Mouse (Mus musculus) liver, embryonic 15.5 days (tissue): ENCODE measurements at regions not wholly inside any gene's neighbourhood (a gene's known extent, or its start where the extent isn't known, plus 50 kb on each side); places are given as distances from the start of the nearest gene placed in this dataset.

Experiments used
- ATAC-seq: fragments of 200-750 bp; cut with Nextera tagmentation; 2 replicates; pipeline ENCODE4 v1.8.0; 2017; ENCODE audit warnings: moderate number of reproducible peaks, mild to moderate bottlenecking, moderate library complexity; ENCODE audit not compliant: insufficient read depth
- H3K27ac ChIP-seq: fragments of 300-500 bp; sonication (generic); replicated peaks from 2 replicates; pipeline ENCODE4 v1.5.1; 2015; ENCODE audit warnings: mild to moderate bottlenecking, inconsistent platforms
- H3K27me3 ChIP-seq: fragments of 300-500 bp; sonication (generic); 2 replicates; pipeline ENCODE4 v1.6.1; 2015; ENCODE audit warnings: mild to moderate bottlenecking, inconsistent platforms
- H3K36me3 ChIP-seq: fragments of 300-500 bp; sonication (generic); replicated peaks from 2 replicates; pipeline ENCODE4 v1.6.1; 2015; ENCODE audit warnings: moderate library complexity, mild to moderate bottlenecking, inconsistent platforms
- H3K4me1 ChIP-seq: fragments of 300-500 bp; sonication (generic); replicated peaks from 2 replicates; pipeline ENCODE4 v1.6.1; 2015; ENCODE audit warnings: inconsistent platforms
- H3K4me2 ChIP-seq: fragments of 300-500 bp; sonication (generic); 2 replicates; pipeline ENCODE4 v1.6.1; 2015; ENCODE audit warnings: moderate library complexity, mild to moderate bottlenecking, inconsistent platforms
- H3K4me3 ChIP-seq: fragments of 300-500 bp; sonication (generic); replicated peaks from 2 replicates; pipeline ENCODE4 v1.5.1; 2015; ENCODE audit warnings: mild to moderate bottlenecking, inconsistent platforms
- H3K9ac ChIP-seq: fragments of 300-500 bp; sonication (generic); 2 replicates; pipeline ENCODE4 v1.6.1; 2015; ENCODE audit warnings: moderate library complexity, mild to moderate bottlenecking, inconsistent platforms
- H3K9me3 ChIP-seq: fragments of 300-500 bp; sonication (generic); replicated peaks from 2 replicates; pipeline ENCODE4 v1.6.1; 2016; ENCODE audit warnings: inconsistent platforms
- WGBS: fragments of 180-500 bp; shearing (Covaris S2); methylation state at CpG from one replicate; pipeline ENCODE4 v1.1.7; 2015; ENCODE audit warnings: mixed read lengths; ENCODE audit not compliant: insufficient replicate concordance; 5-methylcytosine and 5-hydroxymethylcytosine counted together

DNA sequence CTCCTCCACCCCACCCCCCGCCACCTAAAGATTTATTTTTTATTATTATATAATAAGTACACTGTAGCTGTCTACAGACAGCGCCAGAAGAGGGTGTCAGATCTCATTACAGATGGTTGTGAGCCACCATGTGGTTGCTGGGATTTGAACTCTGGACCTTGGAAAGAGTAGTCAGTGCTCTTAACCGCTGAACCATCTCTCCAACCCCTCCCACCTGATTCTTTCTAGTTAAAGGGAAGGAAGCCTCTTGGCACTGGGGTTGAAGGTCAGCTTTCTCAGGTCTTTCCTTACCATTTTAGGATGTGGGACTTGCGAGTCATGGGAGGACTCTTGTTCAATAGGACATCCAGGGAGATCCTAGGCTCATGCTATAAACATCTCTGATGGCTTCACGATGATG, 54.7 kb downstream of the Hes1 start:
- no peaks in the 10 kb centered on the region for H3K9me3 ChIP-seq
- no peak overlapping the region for H3K9ac ChIP-seq
- H3K4me2 ChIP-seq = no peak overlapping the region
- peaks cover 3% of the 10 kb centered on the region; the same call in 1 of the 2 replicates for H3K4me1 ChIP-seq
- no peak for ATAC-seq
- H3K4me3 ChIP-seq = no peak overlapping the region
- H3K27ac ChIP-seq = no peak overlapping the region
- no peaks in the 10 kb centered on the region for H3K36me3 ChIP-seq
- peaks cover 43% of the 10 kb centered on the region for H3K27me3 ChIP-seq
- 61% methylated on average over 5 of the region's 5 CpGs for WGBS

DNA sequence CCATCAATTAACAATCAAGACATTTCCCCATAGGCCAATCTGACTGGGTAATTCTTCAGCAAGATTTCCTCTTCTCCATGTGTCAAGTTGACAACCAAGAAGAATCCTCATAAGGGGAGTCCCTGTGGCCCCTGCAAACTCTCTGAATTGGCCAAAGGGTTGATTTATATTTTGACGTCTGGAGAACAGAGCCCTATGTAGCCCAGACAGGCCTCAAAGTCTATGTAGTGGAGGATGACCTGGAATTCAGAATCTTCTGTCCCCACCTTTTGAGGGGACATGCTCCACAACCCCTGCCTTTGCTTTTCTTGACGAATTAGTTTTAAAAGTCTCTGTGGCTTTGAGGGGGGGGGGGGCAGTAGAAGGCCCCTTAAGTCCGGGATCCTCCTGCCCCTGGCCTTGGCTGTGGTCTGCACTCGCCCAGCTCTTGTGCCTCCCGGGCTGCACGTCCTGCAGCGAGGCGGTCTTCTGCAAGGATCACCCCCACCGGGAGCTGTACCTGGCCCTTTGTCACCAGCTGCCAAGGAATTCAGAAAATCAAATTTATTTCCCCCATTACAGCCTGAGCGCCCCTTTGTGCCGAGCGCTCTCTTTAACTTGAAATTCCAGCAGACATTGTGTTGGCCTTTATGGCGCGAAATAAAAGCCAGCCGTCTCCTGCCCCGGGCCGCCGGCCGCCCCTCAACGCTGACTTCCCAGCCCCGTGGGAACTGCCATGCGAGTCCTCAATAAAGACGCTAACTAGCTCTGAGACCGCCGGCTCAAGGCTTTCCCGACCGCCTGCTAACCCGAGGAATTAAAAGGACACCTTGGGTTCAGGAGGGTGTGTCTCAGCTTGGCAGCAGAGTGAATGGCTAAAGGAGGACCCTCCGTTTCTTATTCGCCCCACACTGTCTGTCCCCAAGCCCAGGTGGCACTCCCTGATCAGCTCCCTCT, 56.4 kb downstream of the Hes1 start:
- Histone ChIP-seq H3K9ac (no peak overlapping the region), H3K27me3 (peaks cover 43% of the 10 kb centered on the region), H3K9me3 (no peaks in the 10 kb centered on the region), H3K27ac (no peak overlapping the region), H3K4me3 (no peak overlapping the region), H3K4me1 (0 out of 2 replicates have a peak, but pooled peaks cover 3% of the 10 kb centered on the region), H3K4me2 (no peak overlapping the region), H3K36me3 (no peaks in the 10 kb centered on the region)
- no peak for ATAC-seq
- WGBS = 22% methylated on average over 30 of the region's 30 CpGs

DNA sequence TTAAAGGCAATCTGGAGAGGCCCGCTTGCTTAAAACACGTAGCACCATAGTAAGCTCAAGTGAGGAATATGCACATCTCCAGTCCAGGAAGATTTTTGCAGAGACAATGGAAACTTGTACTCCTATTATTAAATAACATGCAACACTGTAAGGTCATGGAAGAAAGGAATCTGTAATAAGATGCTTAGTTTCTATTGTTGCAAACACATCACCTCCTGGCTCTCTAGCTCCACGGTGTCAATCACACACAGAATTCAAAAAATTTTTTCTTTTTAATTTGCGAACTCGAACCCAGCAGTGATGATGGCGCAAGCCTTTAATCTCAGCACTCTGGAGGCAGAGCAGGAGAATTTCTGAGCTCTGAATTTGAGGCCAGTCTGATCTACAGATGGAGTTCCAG, 57.4 kb downstream of the Hes1 start:
- H3K36me3 ChIP-seq = no peaks in the 10 kb centered on the region
- 70% methylated on average over 6 of the region's 6 CpGs for WGBS

DNA sequence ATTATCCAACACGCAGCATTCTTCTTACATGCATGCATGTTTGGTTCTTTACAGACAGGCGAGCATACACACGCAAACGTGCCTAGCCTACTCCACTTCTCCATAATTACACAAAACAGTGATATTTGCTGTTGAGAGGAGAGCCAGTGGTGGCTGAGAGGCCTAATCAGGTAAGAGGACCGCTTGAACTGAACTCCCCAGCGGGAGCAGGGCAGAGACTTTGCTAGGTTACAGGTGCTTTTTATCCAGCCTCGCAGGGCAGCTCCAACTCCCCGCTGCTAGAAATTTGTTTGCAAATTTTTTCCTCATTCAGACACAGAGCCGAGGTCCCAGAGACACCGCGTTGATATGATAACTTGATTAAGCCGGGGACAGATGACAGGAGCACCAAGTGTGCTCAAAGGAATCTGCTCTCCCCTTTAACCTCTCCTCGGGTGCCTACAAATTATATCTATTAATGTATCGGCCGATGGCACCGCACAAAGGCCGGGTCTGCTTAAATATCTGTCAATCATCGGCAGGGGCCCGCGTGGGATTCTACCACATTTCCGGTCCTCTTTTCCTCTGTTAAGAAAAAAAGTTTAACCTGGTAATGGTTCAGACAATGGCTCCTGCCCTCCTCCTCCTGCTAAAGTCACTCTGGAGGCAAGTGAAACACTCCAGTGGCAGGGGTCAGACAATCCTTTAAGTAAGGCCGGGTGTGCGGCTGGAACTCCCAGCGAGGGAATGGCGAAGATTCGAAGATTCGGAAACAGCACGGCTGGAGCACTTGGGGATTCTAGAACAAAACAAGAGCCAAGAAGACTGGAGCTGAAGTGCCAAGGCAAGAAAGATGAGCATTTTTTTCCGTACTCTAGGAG, 58.3 kb downstream of the Hes1 start:
- 27% methylated on average over 29 of the region's 29 CpGs for WGBS

More for the DNA sequence above, 57.4 kb downstream of the Hes1 start:
- H3K27me3 ChIP-seq = peaks cover 43% of the 10 kb centered on the region
- H3K9me3 ChIP-seq = no peaks in the 10 kb centered on the region
- 0 out of 2 replicates have a peak, but pooled peaks cover 3% of the 10 kb centered on the region for H3K4me1 ChIP-seq
- H3K27ac ChIP-seq = no peak overlapping the region
- no peak overlapping the region for H3K4me2 ChIP-seq
- no peak for ATAC-seq
- H3K4me3 ChIP-seq = no peak overlapping the region
- no peak overlapping the region for H3K9ac ChIP-seq

DNA sequence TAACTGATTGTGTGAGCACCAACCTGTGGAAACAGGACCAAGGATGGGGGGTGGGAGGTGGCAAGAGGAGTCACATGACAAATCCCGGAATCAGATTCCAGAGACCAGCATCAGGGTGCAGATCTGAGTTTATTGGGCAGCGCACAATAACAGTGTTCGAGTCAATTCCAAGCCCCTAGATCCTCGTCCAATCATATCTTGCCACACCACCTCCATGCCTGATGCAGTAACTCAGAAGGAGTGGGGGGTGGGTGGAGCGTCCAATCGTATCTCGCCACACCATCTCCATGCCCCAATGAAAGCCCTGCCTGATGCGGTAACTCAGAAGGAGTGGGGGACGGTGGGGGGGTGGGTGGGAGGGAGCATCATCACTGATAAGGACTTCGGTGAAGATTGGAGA, 62.8 kb downstream of the Hes1 start:
- Histone ChIP-seq H3K4me3 (no peak overlapping the region), H3K36me3 (no peaks in the 10 kb centered on the region), H3K4me1 (0 out of 2 replicates have a peak, but pooled peaks cover 3% of the 10 kb centered on the region), H3K4me2 (no peak overlapping the region), H3K27ac (no peak overlapping the region), H3K27me3 (peaks cover 19% of the 10 kb centered on the region), H3K9me3 (no peaks in the 10 kb centered on the region), H3K9ac (no peak overlapping the region)
- 76% methylated on average over 10 of the region's 10 CpGs for whole genome bisulfite sequencing
- ATAC-seq = no peak

More for the DNA sequence above, 58.3 kb downstream of the Hes1 start:
- Histone ChIP-seq H3K36me3 (no peaks in the 10 kb centered on the region), H3K27me3 (peaks cover 43% of the 10 kb centered on the region), H3K9ac (no peak overlapping the region), H3K4me3 (no peak overlapping the region), H3K27ac (no peak overlapping the region), H3K4me2 (no peak overlapping the region), H3K4me1 (0 out of 2 replicates have a peak, but pooled peaks cover 3% of the 10 kb centered on the region), H3K9me3 (no peaks in the 10 kb centered on the region)
- no peak for ATAC-seq

DNA sequence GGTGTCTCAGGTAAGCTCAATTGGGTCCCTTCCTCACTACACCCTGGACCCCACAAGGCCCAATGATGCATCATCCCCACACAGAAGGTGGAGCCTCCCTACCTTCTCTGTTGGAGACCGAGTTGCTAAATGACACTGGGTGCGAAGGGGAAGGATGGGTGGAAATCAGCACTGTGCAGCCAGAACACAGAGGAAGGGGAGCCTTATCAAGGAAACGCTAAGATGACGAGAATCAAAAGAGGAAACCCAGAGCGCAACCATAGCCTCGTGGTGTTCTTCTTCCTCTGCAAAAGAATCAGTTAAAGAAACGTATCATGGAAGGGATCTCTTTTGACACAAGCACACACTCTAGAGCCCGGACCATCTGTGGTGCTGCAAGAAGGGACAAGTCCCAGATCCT, 64.6 kb downstream of the Hes1 start:
- H3K27me3 ChIP-seq = peaks cover 1% of the 10 kb centered on the region; the same call in 1 of the 2 replicates
- H3K4me3 ChIP-seq = no peak overlapping the region
- H3K27ac ChIP-seq = no peak overlapping the region
- 20% methylated on average over 8 of the region's 8 CpGs for WGBS
- H3K9ac ChIP-seq = no peak overlapping the region
- no peaks in the 10 kb centered on the region for H3K9me3 ChIP-seq
- H3K4me1 ChIP-seq = no peaks in the 10 kb centered on the region
- H3K36me3 ChIP-seq = no peaks in the 10 kb centered on the region
- no peak overlapping the region for H3K4me2 ChIP-seq
- ATAC-seq = no peak

DNA sequence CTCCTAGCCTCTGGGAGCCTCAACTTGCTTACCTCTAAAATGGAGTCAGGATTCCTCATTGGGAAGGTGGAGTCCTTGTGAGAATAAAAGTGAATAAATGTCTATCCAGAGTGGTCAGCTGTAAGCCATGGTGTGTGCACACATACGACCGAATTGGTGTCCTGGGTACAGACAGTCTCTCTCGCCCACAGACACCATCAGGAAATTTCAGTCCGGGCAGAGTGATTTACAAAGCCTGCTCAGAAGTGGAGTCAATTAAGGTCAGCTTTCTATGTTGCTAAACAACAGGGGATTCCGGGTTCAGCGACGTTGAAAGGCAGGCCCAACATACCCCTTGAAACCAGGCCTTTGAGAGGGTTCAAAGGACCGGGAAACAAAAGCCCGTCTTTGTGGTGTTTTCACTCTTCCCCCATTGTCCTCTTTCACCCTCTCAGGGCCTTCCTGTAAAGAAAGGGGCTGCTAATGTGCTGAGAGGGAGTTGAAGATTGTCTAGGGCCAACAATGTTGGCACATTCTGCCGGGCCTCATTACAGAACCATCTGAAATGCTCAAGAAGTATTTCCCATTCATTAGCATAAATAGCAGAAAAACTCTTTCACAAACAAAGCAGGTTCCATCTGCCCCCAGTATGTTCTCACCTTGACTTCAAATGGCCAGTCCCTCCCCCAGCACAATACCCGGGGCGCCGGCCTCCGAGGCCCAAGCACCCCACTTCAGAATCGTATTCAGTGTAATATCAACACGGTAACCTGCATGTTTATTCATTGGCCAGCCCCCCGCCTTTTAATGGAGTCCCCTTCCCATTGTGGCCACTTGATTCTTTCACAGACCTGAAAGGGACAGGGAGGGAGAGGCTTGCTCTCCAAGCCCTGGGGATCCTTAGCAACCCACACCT, 65.3 kb downstream of the Hes1 start:
- no peaks in the 10 kb centered on the region for H3K9me3 ChIP-seq
- WGBS = 57% methylated on average over 17 of the region's 17 CpGs
- ATAC-seq = no peak

DNA sequence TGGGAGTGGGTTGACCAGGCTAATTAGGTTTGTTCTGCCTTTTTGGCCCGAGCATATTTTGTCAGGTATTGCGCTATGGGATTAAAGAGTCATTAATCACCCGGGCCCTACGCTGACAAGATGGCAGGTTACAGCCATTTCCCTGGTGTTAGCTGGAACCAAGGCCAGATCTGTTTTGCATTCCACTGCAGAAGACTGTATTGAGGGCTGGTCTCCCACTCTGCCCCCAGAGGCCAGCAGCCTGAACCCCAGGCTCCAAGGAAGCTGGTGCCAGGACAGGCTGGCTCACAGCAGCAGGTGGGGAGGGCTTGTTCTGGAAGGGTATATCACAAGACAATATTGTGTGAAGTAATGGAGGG, 65.9 kb downstream of the Hes1 start:
- no peak overlapping the region for H3K4me2 ChIP-seq
- ATAC-seq = no peak
- peaks cover 5% of the 10 kb centered on the region; the same call in 1 of the 2 replicates for H3K4me1 ChIP-seq
- no peak overlapping the region for H3K27ac ChIP-seq
- WGBS = 77% methylated on average over 4 of the region's 4 CpGs
- H3K27me3 ChIP-seq = peaks cover 4% of the 10 kb centered on the region; the same call in 1 of the 2 replicates
- no peak overlapping the region for H3K9ac ChIP-seq
- H3K9me3 ChIP-seq = no peaks in the 10 kb centered on the region
- H3K36me3 ChIP-seq = no peaks in the 10 kb centered on the region
- H3K4me3 ChIP-seq = no peak overlapping the region

More for the DNA sequence above, 65.3 kb downstream of the Hes1 start:
- no peaks in the 10 kb centered on the region for H3K36me3 ChIP-seq
- peaks cover 4% of the 10 kb centered on the region; the same call in 1 of the 2 replicates for H3K27me3 ChIP-seq
- H3K4me2 ChIP-seq = no peak overlapping the region
- no peak overlapping the region for H3K27ac ChIP-seq
- H3K4me3 ChIP-seq = no peak overlapping the region
- H3K4me1 ChIP-seq = peaks cover 1% of the 10 kb centered on the region; the same call in 1 of the 2 replicates
- H3K9ac ChIP-seq = no peak overlapping the region

DNA sequence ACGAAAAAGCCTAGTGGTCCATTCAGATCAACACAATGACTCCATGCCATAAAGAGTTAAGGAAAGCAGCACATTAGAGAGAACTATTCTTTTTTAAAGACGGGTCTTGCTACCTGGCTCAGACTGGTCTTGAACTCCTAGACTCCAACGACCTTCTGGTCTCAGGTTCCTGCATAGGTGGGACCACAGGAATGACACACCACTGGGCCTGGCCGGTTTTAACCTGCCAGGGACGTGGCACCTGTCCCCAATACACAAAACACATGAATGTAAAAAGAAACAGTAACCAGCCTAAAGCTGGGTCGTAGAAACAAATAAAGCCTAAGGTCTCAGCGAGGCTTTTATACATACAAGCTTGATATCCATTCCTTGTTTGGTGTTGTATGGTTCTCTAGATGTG, 67.9 kb downstream of the Hes1 start:
- Histone ChIP-seq H3K9me3 (no peaks in the 10 kb centered on the region), H3K4me3 (no peak overlapping the region), H3K4me2 (no peak overlapping the region), H3K27ac (no peak overlapping the region), H3K9ac (no peak overlapping the region), H3K36me3 (no peaks in the 10 kb centered on the region), H3K27me3 (peaks cover 4% of the 10 kb centered on the region; the same call in 1 of the 2 replicates), H3K4me1 (peaks cover 5% of the 10 kb centered on the region; the same call in 1 of the 2 replicates)
- no peak for ATAC-seq
- 50% methylated on average over 7 of the region's 7 CpGs for WGBS

DNA sequence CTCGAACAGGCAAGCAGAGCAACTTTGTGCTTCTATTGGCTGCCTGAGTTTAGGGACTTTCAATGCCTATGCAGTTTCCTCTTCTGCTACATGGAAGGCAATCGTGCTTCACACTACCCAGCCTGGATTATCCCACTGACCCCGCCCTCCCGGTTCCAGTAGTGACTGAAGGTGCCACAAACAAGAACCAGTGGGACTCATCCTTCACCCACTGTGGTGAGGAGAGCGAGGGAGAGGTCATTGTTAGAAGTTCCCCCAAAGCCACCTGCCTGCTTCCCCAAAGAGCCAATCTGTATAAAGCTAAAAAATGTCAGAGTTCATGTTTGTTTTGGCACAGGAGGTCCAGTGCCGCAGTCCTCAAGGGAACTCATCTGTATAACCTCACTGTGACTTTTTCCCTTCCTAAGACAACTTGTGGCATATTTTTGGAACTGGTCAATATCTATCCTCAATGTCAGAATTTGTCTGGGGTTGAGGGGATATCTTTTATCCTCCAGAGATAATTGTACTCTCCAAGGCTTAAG, 70.5 kb downstream of the Hes1 start:
- WGBS = 42% methylated on average over 6 of the region's 6 CpGs
- no peak overlapping the region for H3K9ac ChIP-seq
- no peak overlapping the region for H3K4me2 ChIP-seq
- H3K36me3 ChIP-seq = no peaks in the 10 kb centered on the region
- no peaks in the 10 kb centered on the region for H3K9me3 ChIP-seq
- no peak overlapping the region for H3K4me3 ChIP-seq
- H3K27ac ChIP-seq = no peak overlapping the region
- H3K27me3 ChIP-seq = peaks cover 4% of the 10 kb centered on the region; the same call in 1 of the 2 replicates
- peaks cover 8% of the 10 kb centered on the region; the same call in 1 of the 2 replicates for H3K4me1 ChIP-seq
- no peak for ATAC-seq
